Mouse (Mus musculus): ENCODE results near the gene Fam219a. TPM values are rescaled to one million over a fixed set of nuclear protein-coding genes. Genes with fewer than 3 reads are reported as not detected.

Fam219a gene
- polyA plus RNA-seq, 1 experiment, result not detected

DNA sequence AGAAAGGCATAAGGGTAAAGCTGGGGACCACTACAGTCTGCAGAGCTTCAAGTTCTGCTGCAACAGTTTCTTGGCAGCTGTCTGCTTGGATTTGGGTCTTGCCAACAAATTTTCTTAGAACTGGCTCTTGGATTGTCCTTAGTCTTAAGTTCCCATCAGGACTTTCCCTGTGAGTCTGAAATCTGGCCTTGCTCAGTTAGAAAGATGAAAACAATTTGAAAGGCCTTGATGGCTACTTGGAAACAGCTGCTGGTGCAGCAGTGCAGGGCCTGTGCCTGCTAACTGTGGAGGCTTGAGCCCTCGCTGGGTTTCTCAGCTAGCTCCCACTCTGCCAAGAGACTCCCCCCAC, 89.9 kb downstream of the Fam219a start:
- no peak for TF ChIP-seq CTCF (IDR thresholded peaks at IDR 0.05; ENCODE audit: insufficient read depth, low read depth, low read length)
- no peak for TF ChIP-seq POLR2A (IDR thresholded peaks at IDR 0.05; ENCODE audit: insufficient read depth, low read depth, low read length)
- H3K4me3 ChIP-seq (ENCODE audit: insufficient read depth, low read depth, low read length), result no peak overlapping the region
- WGBS, result 53% methylated on average over 1 of the region's 1 CpGs
- peak overlapping the region; percentile 31 for H3K27ac ChIP-seq (ENCODE audit: insufficient read depth, low read depth, low read length)
- peaks cover 7% of the 10 kb centered on the region; the same call in 1 of the 2 replicates for H3K4me1 ChIP-seq (ENCODE audit: control insufficient read depth, insufficient read depth, low read length)

DNA sequence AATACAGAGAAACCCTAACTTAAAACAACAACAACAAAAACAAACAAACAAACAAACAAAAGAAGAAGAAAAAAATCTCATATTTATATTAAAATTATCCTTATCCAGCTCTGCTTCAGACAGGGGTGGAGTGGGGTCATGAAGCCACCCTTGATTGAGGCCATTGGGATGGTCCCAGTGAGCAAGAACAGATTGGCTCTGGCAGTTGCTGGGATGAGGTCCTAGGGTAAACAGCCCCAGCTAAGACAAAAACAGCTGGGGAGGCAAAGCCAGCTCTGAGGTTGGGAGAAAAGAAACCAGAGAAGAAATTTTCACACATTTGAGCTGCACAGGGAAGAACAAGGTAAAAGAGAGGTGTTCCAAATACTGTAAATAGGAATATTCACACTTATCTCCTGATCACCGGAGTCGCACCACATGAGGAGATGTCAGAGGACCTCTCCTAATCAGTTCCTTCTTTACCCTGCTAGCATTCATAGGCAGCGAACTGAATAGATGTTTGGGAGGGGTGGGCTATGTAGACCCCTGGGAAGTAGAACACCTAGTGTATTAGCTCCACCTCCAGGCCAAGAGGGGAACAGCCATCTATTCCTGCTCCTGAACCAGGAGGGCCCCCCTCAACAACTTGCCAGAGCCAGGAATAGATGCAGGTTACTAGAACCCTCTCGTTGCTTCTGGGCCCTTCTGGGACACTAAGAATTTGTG, 90.4 kb downstream of the Fam219a start:
- Histone ChIP-seq H3K4me3 (ENCODE audit: insufficient read depth, low read depth, low read length) (no peak overlapping the region), H3K27ac (ENCODE audit: insufficient read depth, low read depth, low read length) (no peak overlapping the region), H3K4me1 (ENCODE audit: control insufficient read depth, insufficient read depth, low read length) (peaks cover 7% of the 10 kb centered on the region; the same call in 1 of the 2 replicates)
- 66% methylated on average over 4 of the region's 4 CpGs for WGBS
- TF ChIP-seq POLR2A (IDR thresholded peaks at IDR 0.05; ENCODE audit: insufficient read depth, low read depth, low read length), result no peak
- no peak for TF ChIP-seq CTCF (IDR thresholded peaks at IDR 0.05; ENCODE audit: insufficient read depth, low read depth, low read length)

DNA sequence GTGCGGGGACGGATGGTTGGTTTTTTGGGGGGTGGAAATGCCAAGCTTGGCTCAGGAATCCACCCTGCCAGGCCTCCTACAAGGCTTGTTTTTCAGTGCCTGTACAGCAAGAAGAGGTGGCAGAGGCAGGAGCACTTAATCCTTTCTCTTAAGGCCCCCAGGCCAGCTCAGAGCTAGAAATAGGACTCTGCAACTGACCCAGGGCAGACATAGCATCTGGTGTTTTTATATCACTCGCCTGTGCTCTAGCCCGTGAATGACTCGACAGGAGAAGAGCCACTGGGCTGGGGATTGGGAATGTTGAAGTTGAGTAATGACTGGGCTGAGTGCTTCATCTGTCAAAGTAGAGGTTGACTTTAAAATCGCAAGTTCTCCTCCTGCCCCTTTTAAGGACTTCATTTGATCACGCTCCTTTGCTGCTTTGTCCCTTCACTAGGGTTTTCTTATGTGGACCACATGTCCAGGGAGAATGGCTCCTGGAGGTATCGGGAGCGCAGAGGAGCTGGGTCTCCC, 91.6 kb downstream of the Fam219a start:
- peaks cover 7% of the 10 kb centered on the region; the same call in 1 of the 2 replicates for H3K4me1 ChIP-seq (ENCODE audit: control insufficient read depth, insufficient read depth, low read length)
- H3K27ac ChIP-seq (ENCODE audit: insufficient read depth, low read depth, low read length), result no peak overlapping the region
- TF ChIP-seq CTCF (IDR thresholded peaks at IDR 0.05; ENCODE audit: insufficient read depth, low read depth, low read length) (no peak), POLR2A (IDR thresholded peaks at IDR 0.05; ENCODE audit: insufficient read depth, low read depth, low read length) (no peak)
- H3K4me3 ChIP-seq (ENCODE audit: insufficient read depth, low read depth, low read length), result no peak overlapping the region
- 94% methylated on average over 9 of the region's 9 CpGs for WGBS

DNA sequence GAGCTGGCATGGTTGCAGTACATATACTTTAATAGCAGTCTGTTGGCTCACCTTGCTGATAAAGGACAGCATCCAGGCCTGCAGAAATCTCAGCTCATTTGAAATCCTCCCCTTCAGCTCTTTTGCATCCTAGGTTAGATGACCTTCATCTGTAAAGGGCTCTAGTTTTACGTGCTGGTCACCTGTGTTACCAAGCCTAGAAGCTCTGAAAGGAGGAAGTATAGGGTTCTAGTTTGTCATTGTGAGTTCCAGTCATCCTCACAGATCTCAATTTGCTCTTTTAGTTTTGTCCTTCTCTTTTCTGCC, 98.0 kb downstream of the Fam219a start:
- H3K27ac ChIP-seq (ENCODE audit: insufficient read depth, low read depth, low read length), result no peak overlapping the region
- no peak for TF ChIP-seq POLR2A (IDR thresholded peaks at IDR 0.05; ENCODE audit: insufficient read depth, low read depth, low read length)
- no peak for TF ChIP-seq CTCF (IDR thresholded peaks at IDR 0.05; ENCODE audit: insufficient read depth, low read depth, low read length)
- H3K4me3 ChIP-seq (ENCODE audit: insufficient read depth, low read depth, low read length), result no peak overlapping the region
- H3K4me1 ChIP-seq (ENCODE audit: control insufficient read depth, insufficient read depth, low read length), result peaks cover 3% of the 10 kb centered on the region; the same call in 1 of the 2 replicates
- 83% methylated on average over 1 of the region's 1 CpGs for WGBS

DNA sequence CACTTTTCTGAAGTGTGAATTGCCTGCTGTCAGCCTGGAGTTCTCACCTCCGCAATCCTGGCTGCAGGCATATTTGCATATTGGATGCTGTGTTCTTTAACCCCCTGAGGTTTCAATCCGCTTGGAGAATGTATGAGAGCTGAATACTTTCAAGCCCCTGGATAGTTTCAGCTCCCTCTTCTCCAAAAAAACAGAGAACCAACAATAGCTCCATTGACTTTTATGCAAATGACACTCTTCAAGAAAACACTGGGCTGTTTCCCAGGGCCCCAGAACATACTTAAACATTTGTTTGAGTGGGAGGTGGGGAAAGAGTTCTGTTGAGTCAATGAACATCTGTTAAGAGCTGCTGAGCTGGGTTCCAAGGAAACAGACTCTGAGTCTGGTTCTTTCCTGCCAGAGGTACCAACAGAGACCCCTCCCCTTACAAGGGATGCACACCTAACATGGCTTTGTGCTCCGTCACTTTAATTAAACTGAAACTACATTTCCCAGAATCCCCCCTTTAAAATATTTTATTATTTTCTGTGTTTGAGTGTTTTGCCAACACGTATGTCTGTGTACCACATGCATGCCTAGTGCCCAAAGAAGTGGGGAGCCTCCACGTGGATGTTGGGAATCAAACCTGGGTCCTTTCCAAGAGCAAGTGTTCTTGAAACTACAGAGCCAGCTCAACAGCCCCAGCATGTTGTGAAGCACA, 98.5 kb downstream of the Fam219a start:
- WGBS, result 27% methylated on average over 5 of the region's 5 CpGs
- peak overlapping the region; percentile 36; the same call in 1 of the 2 replicates for H3K27ac ChIP-seq (ENCODE audit: insufficient read depth, low read depth, low read length)
- no peak overlapping the region for H3K4me3 ChIP-seq (ENCODE audit: insufficient read depth, low read depth, low read length)
- TF ChIP-seq POLR2A (IDR thresholded peaks at IDR 0.05; ENCODE audit: insufficient read depth, low read depth, low read length) (no peak), CTCF (IDR thresholded peaks at IDR 0.05; ENCODE audit: insufficient read depth, low read depth, low read length) (no peak)
- H3K4me1 ChIP-seq (ENCODE audit: control insufficient read depth, insufficient read depth, low read length), result peaks cover 3% of the 10 kb centered on the region; the same call in 1 of the 2 replicates

DNA sequence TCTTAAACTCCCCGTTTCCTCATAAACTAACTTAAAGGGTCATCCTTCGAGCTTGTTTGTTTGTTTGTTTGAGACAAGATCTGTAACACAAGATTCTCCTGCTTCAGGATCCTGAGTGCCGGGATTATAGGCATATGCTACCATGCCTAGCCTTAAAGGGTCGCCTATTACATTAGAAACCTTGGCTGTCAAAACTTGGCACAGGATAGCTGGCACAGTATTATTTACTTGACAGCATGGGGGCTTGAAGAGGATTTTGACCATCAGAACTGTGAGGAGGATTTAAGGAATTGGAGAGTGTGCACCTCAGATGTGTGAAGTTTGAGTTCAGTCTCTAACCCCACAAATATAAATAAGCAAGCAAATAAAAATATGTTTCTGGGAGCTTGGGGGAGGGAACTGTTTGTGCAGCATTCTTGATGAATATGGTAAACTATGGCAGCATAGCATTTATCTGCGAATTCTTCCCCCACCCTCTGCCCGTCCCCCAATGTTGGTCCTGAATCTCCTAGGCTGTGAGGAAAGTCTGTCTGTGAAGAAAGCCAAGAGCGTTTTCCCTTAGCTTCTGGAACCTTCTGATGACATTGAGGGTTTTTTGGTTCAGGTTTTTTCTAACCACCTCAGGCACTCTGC, 99.2 kb downstream of the Fam219a start:
- TF ChIP-seq CTCF (IDR thresholded peaks at IDR 0.05; ENCODE audit: insufficient read depth, low read depth, low read length), result no peak
- TF ChIP-seq POLR2A (IDR thresholded peaks at IDR 0.05; ENCODE audit: insufficient read depth, low read depth, low read length), result no peak
- peaks cover 6% of the 10 kb centered on the region; the same call in 1 of the 2 replicates for H3K4me1 ChIP-seq (ENCODE audit: control insufficient read depth, insufficient read depth, low read length)
- 49% methylated on average over 7 of the region's 7 CpGs for WGBS
- peak overlapping the region; percentile 36 for H3K27ac ChIP-seq (ENCODE audit: insufficient read depth, low read depth, low read length)
- H3K4me3 ChIP-seq (ENCODE audit: insufficient read depth, low read depth, low read length), result no peak overlapping the region

DNA sequence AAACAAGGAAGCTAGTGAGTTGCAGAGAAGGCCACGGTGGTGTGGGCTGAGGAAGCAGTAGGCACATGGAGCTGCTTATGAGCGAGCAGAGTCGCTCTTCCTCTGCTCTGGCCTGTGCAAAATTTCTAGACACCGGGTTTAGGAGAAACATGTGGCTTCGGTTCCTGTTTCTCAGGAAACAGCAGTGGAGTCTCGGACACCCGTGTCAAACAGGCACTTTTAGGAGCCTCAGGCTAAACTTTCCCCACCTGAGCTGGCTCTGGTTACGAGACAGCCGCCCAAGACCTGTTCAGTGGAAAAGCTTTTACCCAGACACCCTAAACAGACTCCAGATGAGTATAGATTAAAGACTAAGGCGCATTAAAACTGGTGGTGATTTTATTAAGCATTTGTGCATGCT, 100.1 kb downstream of the Fam219a start:
- Histone ChIP-seq H3K4me1 (ENCODE audit: control insufficient read depth, insufficient read depth, low read length) (peaks cover 6% of the 10 kb centered on the region; the same call in 1 of the 2 replicates), H3K27ac (ENCODE audit: insufficient read depth, low read depth, low read length) (0 out of 2 replicates have a peak overlapping the region, but pooled peaks have one; percentile 14), H3K4me3 (ENCODE audit: insufficient read depth, low read depth, low read length) (no peak overlapping the region)
- WGBS, result 54% methylated on average over 10 of the region's 10 CpGs
- TF ChIP-seq CTCF (IDR thresholded peaks at IDR 0.05; ENCODE audit: insufficient read depth, low read depth, low read length) (no peak), POLR2A (IDR thresholded peaks at IDR 0.05; ENCODE audit: insufficient read depth, low read depth, low read length) (no peak)

DNA sequence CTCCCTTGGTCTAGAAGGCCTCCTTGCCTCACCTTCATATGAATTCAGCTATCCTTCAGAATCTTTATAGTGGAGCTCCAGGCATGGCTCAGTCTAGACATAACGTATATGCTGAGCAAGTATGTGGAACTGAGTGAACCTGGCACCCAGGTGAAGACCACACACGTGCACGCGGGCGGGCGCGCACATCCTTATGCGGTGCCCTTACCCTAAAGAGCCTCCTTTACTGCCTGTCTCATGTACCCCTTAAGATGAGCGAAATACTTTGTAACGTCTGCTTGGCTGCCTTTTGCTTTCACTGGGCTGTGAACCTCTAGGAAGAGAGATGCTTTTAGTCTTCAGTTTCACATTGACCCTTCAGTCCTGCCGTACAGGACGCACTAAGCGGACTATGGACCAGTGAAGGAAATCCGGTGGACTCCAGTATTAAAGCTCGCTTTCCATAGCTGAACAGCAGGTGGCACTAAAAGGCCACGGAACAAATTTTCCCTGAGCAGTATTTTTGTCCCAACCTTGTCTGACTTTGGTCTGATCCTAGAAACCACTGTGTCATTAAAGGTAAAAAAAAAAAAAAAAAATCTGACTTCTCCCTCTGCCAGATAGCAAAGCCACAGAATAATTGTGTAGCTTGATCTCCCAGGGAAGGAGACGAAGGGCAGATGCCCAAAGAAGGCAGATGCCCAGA, 100.8 kb downstream of the Fam219a start:
- peaks cover 6% of the 10 kb centered on the region; the same call in 1 of the 2 replicates for H3K4me1 ChIP-seq (ENCODE audit: control insufficient read depth, insufficient read depth, low read length)
- H3K27ac ChIP-seq (ENCODE audit: insufficient read depth, low read depth, low read length), result no peak overlapping the region
- WGBS, result 52% methylated on average over 17 of the region's 17 CpGs
- no peak overlapping the region for H3K4me3 ChIP-seq (ENCODE audit: insufficient read depth, low read depth, low read length)
- TF ChIP-seq CTCF (IDR thresholded peaks at IDR 0.05; ENCODE audit: insufficient read depth, low read depth, low read length) (no peak), POLR2A (IDR thresholded peaks at IDR 0.05; ENCODE audit: insufficient read depth, low read depth, low read length) (no peak)

Other genes starting within 250 kb of the Fam219a start
- gene Ubap1, start 220.5 kb downstream of the Fam219a start, polyA plus RNA-seq (2012; ENCODE audit: insufficient read depth, insufficient read length, low replicate concordance, missing spikeins), result not detected in 2 replicates
- gene Kif24, start 104.7 kb downstream of the Fam219a start, polyA plus RNA-seq (2012; ENCODE audit: insufficient read depth, insufficient read length, low replicate concordance, missing spikeins), result not detected in 2 replicates
- gene Nudt2, start 104.4 kb downstream of the Fam219a start, polyA plus RNA-seq (2012; ENCODE audit: insufficient read depth, insufficient read length, low replicate concordance, missing spikeins), result not detected in 2 replicates
- gene AI464131, start 66.5 kb downstream of the Fam219a start, polyA plus RNA-seq (2012; ENCODE audit: insufficient read depth, insufficient read length, low replicate concordance, missing spikeins), result not detected in 2 replicates
- gene 1110017D15Rik, start 52.2 kb downstream of the Fam219a start, polyA plus RNA-seq (2012; ENCODE audit: insufficient read depth, insufficient read length, low replicate concordance, missing spikeins), result not detected in 2 replicates
- not detected in 2 replicates for gene Dnaic1, start 237 bp upstream of the Fam219a start, polyA plus RNA-seq (2012; ENCODE audit: insufficient read depth, insufficient read length, low replicate concordance, missing spikeins)
- gene Enho, start 70.8 kb upstream of the Fam219a start, polyA plus RNA-seq (2012; ENCODE audit: insufficient read depth, insufficient read length, low replicate concordance, missing spikeins), result not detected in 2 replicates
- not detected in 2 replicates for gene Cntfr, start 127.6 kb upstream of the Fam219a start, polyA plus RNA-seq (2012; ENCODE audit: insufficient read depth, insufficient read length, low replicate concordance, missing spikeins)
- gene Il11ra1, start 130.5 kb upstream of the Fam219a start, polyA plus RNA-seq (2012; ENCODE audit: insufficient read depth, insufficient read length, low replicate concordance, missing spikeins), result not detected in 2 replicates
- not detected in 2 replicates for gene Rpp25l, start 144.0 kb upstream of the Fam219a start, polyA plus RNA-seq (2012; ENCODE audit: insufficient read depth, insufficient read length, low replicate concordance, missing spikeins)
- gene Dctn3, start 153.6 kb upstream of the Fam219a start, polyA plus RNA-seq (2012; ENCODE audit: insufficient read depth, insufficient read length, low replicate concordance, missing spikeins), result not detected in 2 replicates
- gene Arid3c, start 161.6 kb upstream of the Fam219a start, polyA plus RNA-seq (2012; ENCODE audit: insufficient read depth, insufficient read length, low replicate concordance, missing spikeins), result not detected in 2 replicates
- gene Galt, start 185.7 kb upstream of the Fam219a start, polyA plus RNA-seq (2012; ENCODE audit: insufficient read depth, insufficient read length, low replicate concordance, missing spikeins), result not detected in 2 replicates
- gene Sigmar1, start 186.6 kb upstream of the Fam219a start, polyA plus RNA-seq (2012; ENCODE audit: insufficient read depth, insufficient read length, low replicate concordance, missing spikeins), result not detected in 2 replicates
- gene Ccl27a, start 204.7 kb upstream of the Fam219a start, polyA plus RNA-seq (2012; ENCODE audit: insufficient read depth, insufficient read length, low replicate concordance, missing spikeins), result not detected in 2 replicates